Mouse (Mus musculus) left cerebral cortex, postnatal 10 days (tissue): ENCODE data around the gene Washc4. TPM values are rescaled to one million over a fixed set of nuclear protein-coding genes. Genes with fewer than 3 reads are reported as not detected.
A peak's percentile ranks its signal among the peaks of the same experiment; 100 is the strongest.

Experiments used
- DNase-seq, 2 experiments: peaks; one replicate each; pipeline ENCODE4 v3.0.0; 2021 to 2022; ENCODE audit warnings: low spot score in 2 of 2, mixed read lengths in 1 of 2; ENCODE audit errors: extremely low spot score in 1 of 2
- intact Hi-C: fragments of 180-260 bp; cut with DNase I; formaldehyde crosslinking; loops from one replicate; pipeline ENCODE4 v1.15.1; 2025
- total RNA-seq, 2 experiments: library from RNA; stranded (reverse); gene quantifications; 2 replicates each; pipeline ENCODE4 v1.2.3; 2021

Washc4 gene
- total RNA-seq, 2 experiments from 2014 or later = 20.9 to 21.3 TPM

- DNase-seq = no peak
- intact Hi-C loops = no loop called here
Measured at GRCm38 (mm10) chr10:83590801-83591200, 47.2 kb downstream of the Washc4 start.

GRCm38 (mm10) chr10:83592616-83593015 is 49.1 kb downstream of the Washc4 start:
- no peak for DNase-seq
- intact Hi-C loops = no loop called here

- intact Hi-C loops = no loop called here
- DNase-seq = no peak
Measured at GRCm38 (mm10) chr10:83594526-83594925, 51.0 kb downstream of the Washc4 start.

GRCm38 (mm10) chr10:83600650-83601049 is 57.1 kb downstream of the Washc4 start:
- no peak for DNase-seq
- intact Hi-C loops = no loop called here

- no peak for DNase-seq
- intact Hi-C loops = no loop called here
Measured at GRCm38 (mm10) chr10:83603956-83604564, 60.5 kb downstream of the Washc4 start.

- intact Hi-C loops = no loop called here
- no peak for DNase-seq
Measured at GRCm38 (mm10) chr10:83605637-83606183, 62.2 kb downstream of the Washc4 start.

- DNase-seq = no peak
- intact Hi-C loops = no loop called here
Measured at GRCm38 (mm10) chr10:83607111-83607510, 63.6 kb downstream of the Washc4 start.

- no peak for DNase-seq
- intact Hi-C loops = no loop called here
Measured at GRCm38 (mm10) chr10:83608596-83608995, 65.0 kb downstream of the Washc4 start.

GRCm38 (mm10) chr10:83610518-83610917 is 67.0 kb downstream of the Washc4 start:
- DNase-seq = no peak
- intact Hi-C loops = no loop called here

GRCm38 (mm10) chr10:83611863-83612262 is 68.3 kb downstream of the Washc4 start:
- intact Hi-C loops = no loop called here
- no peak for DNase-seq

GRCm38 (mm10) chr10:83612648-83613215 is 69.2 kb downstream of the Washc4 start:
- no peak for DNase-seq
- intact Hi-C loops = no loop called here

GRCm38 (mm10) chr10:83617366-83617765 is 73.8 kb downstream of the Washc4 start:
- intact Hi-C loops = no loop called here
- DNase-seq = peak in 1 of 2 experiments; percentile 42

- peak in 1 of 2 experiments; percentile 20 for DNase-seq
- intact Hi-C loops = no loop called here
Measured at GRCm38 (mm10) chr10:83618819-83619440, 75.4 kb downstream of the Washc4 start.

GRCm38 (mm10) chr10:83620350-83621055 is 77.0 kb downstream of the Washc4 start:
- intact Hi-C loops = no loop called here
- peak in 1 of 2 experiments; percentile 25 for DNase-seq

GRCm38 (mm10) chr10:83624065-83624464 is 80.5 kb downstream of the Washc4 start:
- intact Hi-C loops = no loop called here
- no peak for DNase-seq

- intact Hi-C loops = no loop called here
Measured at GRCm38 (mm10) chr10:83624841-83625240, 81.3 kb downstream of the Washc4 start.

GRCm38 (mm10) chr10:83627113-83627687 is 83.6 kb downstream of the Washc4 start:
- intact Hi-C loops = no loop called here
- DNase-seq = no peak

More at GRCm38 (mm10) chr10:83624841-83625240, 81.3 kb downstream of the Washc4 start:
- no peak for DNase-seq

- intact Hi-C loops = no loop called here
- no peak for DNase-seq
Measured at GRCm38 (mm10) chr10:83628241-83628640, 84.7 kb downstream of the Washc4 start.

GRCm38 (mm10) chr10:83629190-83629781 is 85.7 kb downstream of the Washc4 start:
- DNase-seq = no peak
- intact Hi-C loops = no loop called here
